Mouse (Mus musculus): ENCODE data around the gene Vps37d. TPM values are rescaled to one million over a fixed set of nuclear protein-coding genes. Genes with fewer than 3 reads are reported as not detected.

The Vps37d gene
- polyA plus RNA-seq, 1 experiment from 2014 or later, result 6.1 TPM

DNA sequence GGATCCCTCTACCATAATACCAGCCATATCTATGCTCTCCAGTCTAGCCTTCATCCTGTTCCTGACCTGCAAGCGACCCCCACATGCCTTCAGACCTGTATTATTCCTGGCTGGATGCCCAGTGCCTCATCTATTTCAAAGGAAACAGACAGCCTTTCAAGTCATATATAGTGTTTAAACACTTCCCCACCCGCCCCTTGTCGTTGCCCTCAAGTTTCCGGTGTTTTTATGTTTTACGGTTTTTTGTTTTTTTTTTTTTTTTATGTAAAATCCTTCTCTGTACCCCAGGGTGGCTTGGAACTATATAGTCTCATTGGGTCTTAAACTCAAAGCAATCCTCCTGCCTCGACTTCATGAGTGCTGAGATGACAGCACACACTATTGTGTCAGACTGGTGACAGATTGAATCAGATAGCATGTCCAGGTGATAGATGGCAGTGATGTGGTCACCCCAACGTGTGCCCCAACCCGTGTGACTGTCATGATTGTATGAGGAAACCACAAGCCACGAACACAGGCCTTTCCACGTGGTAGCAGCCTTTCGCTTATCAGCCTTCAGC lies 53.3 kb downstream of the Vps37d start:
- Histone ChIP-seq H3K36me3 (no peaks in the 10 kb centered on the region), H3K9ac (no peak overlapping the region), H3K4me1 (peaks cover 57% of the 10 kb centered on the region), H3K27ac (no peak overlapping the region), H3K4me2 (peak overlapping the region; percentile 79), H3K4me3 (peak overlapping the region; percentile 66), H3K9me3 (no peaks in the 10 kb centered on the region), H3K27me3 (no peaks in the 10 kb centered on the region)
- 15% methylated on average over 11 of the region's 11 CpGs for WGBS
- no peak for ATAC-seq (ENCODE audit: borderline replicate concordance, extremely low read depth, low FRiP score, low TSS enrichment)

DNA sequence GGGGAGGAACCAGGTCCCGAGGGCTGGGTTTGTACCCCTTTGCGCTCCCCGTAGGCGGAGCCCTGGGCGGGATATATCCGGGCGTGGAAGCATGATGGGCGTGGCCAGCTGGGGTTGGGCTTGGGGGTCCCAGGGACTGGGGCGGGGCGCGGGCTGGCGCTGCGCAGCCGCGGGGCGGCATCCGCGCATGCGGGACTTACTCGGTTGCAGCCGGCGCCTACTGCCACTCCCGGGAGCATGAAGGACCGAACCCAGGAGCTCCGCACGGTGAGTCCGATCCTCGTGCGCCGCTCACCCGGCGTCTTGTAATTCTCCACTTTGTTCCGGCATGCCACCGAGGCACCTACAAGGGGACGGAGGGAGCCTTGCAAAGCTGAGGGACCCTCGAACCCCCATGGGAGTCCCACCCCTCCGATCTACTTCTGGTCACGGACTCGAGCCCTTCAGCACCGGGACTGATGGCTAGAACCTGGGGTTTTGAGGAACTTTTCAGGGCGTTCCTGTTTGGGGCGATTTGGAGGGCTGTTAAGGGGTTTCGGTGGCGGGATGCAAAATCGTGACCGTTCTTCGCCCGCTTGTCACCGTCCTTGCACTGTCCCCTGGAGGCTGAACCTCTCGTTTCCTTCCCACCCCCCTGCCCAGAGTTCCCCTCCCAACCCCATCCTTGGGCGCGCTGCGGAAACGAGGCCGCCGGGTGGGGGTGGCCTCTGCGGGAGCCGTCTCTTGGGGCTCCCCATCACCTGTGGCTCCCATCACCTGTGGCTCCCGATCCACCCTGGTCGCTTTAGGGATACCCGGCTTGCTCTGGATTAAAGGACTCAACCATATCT lies 54.5 kb downstream of the Vps37d start, which contains the start of gene Stx1a:
Gene Stx1a, plus strand, starts transcription at position 139 of the 830 bp plus-strand sequence.
- Histone ChIP-seq H3K4me3 (peak within 1 kb of the TSS; percentile 66), H3K9me3 (no peaks in the 10 kb centered on the region), H3K4me2 (peak within 1 kb of the TSS; percentile 79), H3K9ac (peak within 1 kb of the TSS; percentile 75), H3K36me3 (no peaks in the 10 kb centered on the region), H3K27ac (peak within 1 kb of the TSS; percentile 70), H3K4me1 (peaks cover 48% of the 10 kb centered on the region), H3K27me3 (no peaks in the 10 kb centered on the region)
- under 1% methylated on average over 61 of the region's 61 CpGs for WGBS
- peak; percentile 92 for ATAC-seq (ENCODE audit: borderline replicate concordance, extremely low read depth, low FRiP score, low TSS enrichment)

Other genes with a start within 250 kb of the Vps37d start
- not detected in 2 replicates for gene Tmem270, start 171.5 kb downstream of the Vps37d start, polyA plus RNA-seq (2015; fragmentation: Nextera tagmentation; extraction: Ambion mirVana)
- 0.65 and 1.6 TPM in 2 replicates for gene Cldn13, start 162.7 kb downstream of the Vps37d start, polyA plus RNA-seq (2015; fragmentation: Nextera tagmentation; extraction: Ambion mirVana)
- gene Mettl27, start 145.9 kb downstream of the Vps37d start, polyA plus RNA-seq (2015; fragmentation: Nextera tagmentation; extraction: Ambion mirVana), result 24.7 TPM in 2 replicates
- 31.7 and 34.3 TPM in 2 replicates for gene Cldn4, start 131.3 kb downstream of the Vps37d start, polyA plus RNA-seq (2015; fragmentation: Nextera tagmentation; extraction: Ambion mirVana)
- gene Cldn3, start 92.1 kb downstream of the Vps37d start, polyA plus RNA-seq (2015; fragmentation: Nextera tagmentation; extraction: Ambion mirVana), result 241 and 259 TPM in 2 replicates
- gene Abhd11, start 69.1 kb downstream of the Vps37d start, polyA plus RNA-seq (2015; fragmentation: Nextera tagmentation; extraction: Ambion mirVana), result 66.7 and 66.9 TPM in 2 replicates
- gene Stx1a, start 54.8 kb downstream of the Vps37d start, polyA plus RNA-seq (2015; fragmentation: Nextera tagmentation; extraction: Ambion mirVana), result 11.9 and 13.2 TPM in 2 replicates
- 29.1 and 31.7 TPM in 2 replicates for gene Dnajc30, start 14.1 kb downstream of the Vps37d start, polyA plus RNA-seq (2015; fragmentation: Nextera tagmentation; extraction: Ambion mirVana)
- 117 and 124 TPM in 2 replicates for gene Bud23, start 13.3 kb downstream of the Vps37d start, polyA plus RNA-seq (2015; fragmentation: Nextera tagmentation; extraction: Ambion mirVana)
- 1.4 and 2.8 TPM in 2 replicates for gene Mlxipl, start 11.6 kb upstream of the Vps37d start, polyA plus RNA-seq (2015; fragmentation: Nextera tagmentation; extraction: Ambion mirVana)
- 21.4 and 21.7 TPM in 2 replicates for gene Tbl2, start 71.4 kb upstream of the Vps37d start, polyA plus RNA-seq (2015; fragmentation: Nextera tagmentation; extraction: Ambion mirVana)
- 48.7 and 49.2 TPM in 2 replicates for gene Bcl7b, start 90.0 kb upstream of the Vps37d start, polyA plus RNA-seq (2015; fragmentation: Nextera tagmentation; extraction: Ambion mirVana)
- 47.5 and 47.9 TPM in 2 replicates for gene Baz1b, start 109.0 kb upstream of the Vps37d start, polyA plus RNA-seq (2015; fragmentation: Nextera tagmentation; extraction: Ambion mirVana)
- gene Fzd9, start 173.0 kb upstream of the Vps37d start, polyA plus RNA-seq (2015; fragmentation: Nextera tagmentation; extraction: Ambion mirVana), result 0.61 and 1.1 TPM in 2 replicates